Mouse (Mus musculus) effector memory CD4-positive, alpha-beta T cell, adult 7 months (primary cell): ENCODE data around the gene Olfr1495. TPM values are rescaled to one million over a fixed set of nuclear protein-coding genes. Genes with fewer than 3 reads are reported as not detected.

Source experiments
- polyA plus RNA-seq: library from polyadenylated mRNA; unstranded; fragments of 100-300 nt; shearing (Covaris generic); gene quantifications from one replicate; pipeline ENCODE4 v1.2.1, GENCODE M21; 2017

Olfr1495 gene
- polyA plus RNA-seq: not detected

DNA sequence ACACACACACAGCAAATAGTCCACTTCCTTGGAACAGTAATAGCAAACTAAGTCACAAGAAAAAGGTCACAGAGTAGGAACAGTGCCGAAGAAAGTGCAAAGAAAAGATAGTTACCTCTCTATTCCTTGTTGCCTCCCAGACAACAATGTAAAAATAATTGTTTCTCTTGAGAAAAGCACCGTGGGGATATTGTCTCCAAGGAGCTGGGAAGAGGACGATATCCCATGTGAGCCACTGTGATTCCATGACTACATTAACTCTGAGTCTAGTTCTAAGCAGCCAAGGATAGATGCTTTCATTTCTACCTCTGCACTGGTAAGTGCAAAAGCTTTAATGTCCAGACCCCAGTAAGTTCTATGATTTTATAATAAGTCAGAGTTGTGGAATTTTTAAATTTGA, at the start of gene Olfr1495:
Gene Olfr1495 (plus strand): TSS at position 301 of the 400 bp plus-strand sequence.

DNA sequence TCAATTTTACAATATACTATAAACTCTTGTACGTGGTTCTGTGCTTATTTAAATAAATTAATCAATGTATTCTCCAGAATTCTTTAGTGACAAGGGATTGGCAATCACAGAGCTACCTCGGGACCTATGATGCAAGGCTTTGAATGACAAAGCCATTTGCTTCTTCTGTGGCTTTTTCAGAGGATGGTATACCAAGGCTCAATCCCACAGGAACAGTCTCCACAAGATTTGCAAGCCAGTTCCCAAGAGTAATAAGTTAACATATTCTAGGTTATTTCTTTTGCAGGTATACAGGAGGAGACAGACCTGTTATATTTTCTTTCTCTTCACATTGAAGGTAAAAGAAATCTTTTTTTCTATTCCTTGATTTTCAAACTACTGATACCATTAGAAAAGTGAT, 41.4 kb upstream of the Olfr1495 start, which contains the start of gene Olfr1493-ps1:
Gene Olfr1493-ps1 (plus strand): TSS at position 301 of the 400 bp plus-strand sequence.

DNA sequence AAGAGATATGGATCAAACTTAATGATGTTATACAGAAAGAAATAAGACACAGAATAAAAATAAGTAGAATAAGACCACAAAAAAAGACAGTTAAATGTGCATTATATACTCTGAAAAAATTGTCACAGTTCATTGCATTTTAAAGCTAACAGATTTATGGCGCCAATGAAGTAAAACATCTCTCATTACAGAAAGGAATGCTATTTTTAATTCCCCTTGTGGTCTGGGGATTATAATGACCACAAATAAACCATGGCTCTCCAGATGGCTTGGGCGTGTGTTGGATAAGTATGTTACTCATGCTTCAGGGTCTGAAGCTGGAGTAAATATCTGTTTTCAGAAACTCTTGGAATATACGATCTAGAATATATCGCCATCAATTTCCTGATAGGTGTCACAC, 25.0 kb upstream of the Olfr1495 start, which contains the start of gene Olfr1494:
Gene Olfr1494 (plus strand): TSS at position 301 of the 400 bp plus-strand sequence.

DNA sequence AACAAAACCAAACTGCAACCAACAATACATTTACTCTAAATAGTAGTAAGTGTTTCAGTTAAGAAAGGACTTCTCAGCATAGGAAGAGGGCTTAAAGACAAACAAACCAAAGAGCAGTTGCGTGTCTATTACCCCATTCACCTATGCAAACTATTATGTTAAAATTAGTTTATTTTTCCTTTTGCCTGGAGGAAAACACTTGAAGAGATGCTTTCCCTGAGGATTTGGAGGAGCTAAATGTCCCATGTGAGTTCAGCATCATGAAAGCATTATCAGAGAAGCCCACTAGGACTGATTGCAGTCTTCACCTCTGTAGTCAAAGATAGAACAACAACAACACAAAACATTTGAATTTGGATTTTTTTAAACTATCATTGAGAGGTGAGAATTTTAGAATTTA, 13.2 kb downstream of the Olfr1495 start, which contains the start of gene Olfr1496:
Gene Olfr1496 (plus strand): TSS at position 301 of the 400 bp plus-strand sequence.

DNA sequence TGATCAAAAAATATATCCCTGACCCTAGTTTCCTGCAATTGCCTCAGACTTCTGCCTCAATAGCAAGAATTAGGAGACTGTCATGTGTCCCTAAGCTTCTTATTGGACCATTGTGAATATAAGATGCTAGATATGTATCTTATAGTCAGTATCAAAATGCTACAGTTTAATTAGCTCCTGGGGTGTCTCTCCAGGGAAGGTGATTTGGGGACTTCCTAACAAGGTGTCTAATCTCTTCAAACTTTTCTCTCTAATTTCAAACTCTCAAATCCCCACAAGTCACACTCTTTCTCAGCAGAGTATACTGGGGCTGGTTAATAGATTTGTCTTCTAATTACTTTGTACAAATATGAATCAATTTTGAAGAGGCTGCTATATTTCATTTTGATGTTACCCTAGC, 33.7 kb downstream of the Olfr1495 start, which contains the start of gene Olfr1497:
Gene Olfr1497 (minus strand): TSS at position 101 of the 400 bp plus-strand sequence.

DNA sequence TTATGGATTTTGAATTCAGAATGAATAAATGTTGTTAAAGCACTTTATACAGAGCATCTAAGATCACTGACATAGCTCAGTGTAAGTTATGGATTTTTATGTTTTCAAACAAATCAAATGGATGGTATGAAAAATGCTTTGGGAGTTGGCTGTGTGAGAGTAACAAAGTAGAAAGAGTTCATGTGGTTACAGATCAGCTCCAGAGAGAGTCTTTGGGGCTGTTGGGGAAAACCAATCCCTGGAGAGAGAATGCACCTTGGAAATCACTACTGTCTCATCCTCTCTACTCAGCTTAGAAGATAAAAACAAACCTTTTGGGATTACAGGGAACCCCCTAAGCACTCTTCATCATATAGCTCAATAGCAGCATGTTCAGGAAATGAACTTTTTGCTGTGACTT, 54.9 kb downstream of the Olfr1495 start, which contains the start of gene Olfr1499:
Gene Olfr1499 (minus strand): TSS at position 101 of the 400 bp plus-strand sequence.

Other genes starting within 250 kb of the Olfr1495 start
- not detected for gene Olfr1480, start 236.7 kb upstream of the Olfr1495 start, polyA plus RNA-seq
- gene Olfr1484, start 181.1 kb upstream of the Olfr1495 start, polyA plus RNA-seq: not detected
- not detected for gene Olfr1487, start 147.2 kb upstream of the Olfr1495 start, polyA plus RNA-seq
- gene Olfr1489, start 133.0 kb upstream of the Olfr1495 start, polyA plus RNA-seq: 0.06 TPM
- 0.40 TPM for gene Olfr1490, start 113.5 kb upstream of the Olfr1495 start, polyA plus RNA-seq
- not detected for gene Olfr1491, start 67.3 kb upstream of the Olfr1495 start, polyA plus RNA-seq
- gene Olfr1493-ps1, start 41.3 kb upstream of the Olfr1495 start, polyA plus RNA-seq: 0.28 TPM
- not detected for gene Olfr1494, start 24.9 kb upstream of the Olfr1495 start, polyA plus RNA-seq
- gene Olfr1496, start 13.3 kb downstream of the Olfr1495 start, polyA plus RNA-seq: not detected
- gene Olfr1497, start 33.6 kb downstream of the Olfr1495 start, polyA plus RNA-seq: not detected
- 0.61 TPM for gene Olfr1499, start 54.8 kb downstream of the Olfr1495 start, polyA plus RNA-seq
- gene Olfr1500, start 65.9 kb downstream of the Olfr1495 start, polyA plus RNA-seq: not detected
- 0.43 TPM for gene Olfr1501, start 86.1 kb downstream of the Olfr1495 start, polyA plus RNA-seq
- not detected for gene Olfr1502, start 97.2 kb downstream of the Olfr1495 start, polyA plus RNA-seq
- gene Olfr1504, start 133.3 kb downstream of the Olfr1495 start, polyA plus RNA-seq: not detected
- not detected for gene Olfr1505, start 148.9 kb downstream of the Olfr1495 start, polyA plus RNA-seq